Mouse (Mus musculus): ENCODE results near the gene Mdm2.

The Mdm2 gene

DNA sequence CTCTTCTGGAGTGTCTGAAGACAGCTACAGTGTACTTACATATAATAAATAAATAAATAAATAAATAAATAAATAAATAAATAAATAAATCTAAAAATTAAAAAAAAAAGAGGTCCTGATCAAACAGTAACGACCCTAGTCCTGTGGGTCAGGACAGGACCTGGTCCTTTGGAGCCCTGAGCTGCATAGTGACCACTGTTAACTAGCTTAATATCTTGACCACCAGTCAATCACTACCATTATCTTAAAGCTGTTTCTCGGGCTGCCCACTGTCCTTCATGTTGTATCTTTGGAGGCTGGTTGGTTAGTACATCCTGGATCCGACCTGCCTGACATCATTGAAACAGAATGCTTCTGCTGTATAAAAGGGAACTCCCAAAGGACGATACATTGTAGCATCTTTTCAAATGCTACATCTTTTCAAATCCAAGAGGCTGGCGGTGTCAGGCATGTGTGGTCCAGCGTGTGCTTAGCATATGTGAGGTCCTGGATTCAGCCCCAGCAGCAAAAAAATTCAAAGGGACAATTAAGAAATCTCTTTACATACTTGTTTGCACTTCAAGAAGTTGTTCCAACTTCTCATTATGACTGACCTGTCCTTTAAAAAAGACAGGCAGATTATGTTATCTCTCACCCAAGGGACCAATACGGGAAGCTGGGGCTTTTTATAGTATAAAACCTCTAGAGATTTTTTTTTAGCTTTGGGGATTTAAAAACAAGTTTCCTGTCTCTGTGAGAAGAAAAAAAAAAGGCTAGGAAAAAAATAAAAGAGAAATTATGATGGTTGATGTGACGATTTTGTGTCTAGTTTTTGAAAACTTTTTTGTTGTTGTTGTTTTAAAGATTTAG lies 57.4 kb downstream of the Mdm2 start:
- DNase-seq: no peak

DNA sequence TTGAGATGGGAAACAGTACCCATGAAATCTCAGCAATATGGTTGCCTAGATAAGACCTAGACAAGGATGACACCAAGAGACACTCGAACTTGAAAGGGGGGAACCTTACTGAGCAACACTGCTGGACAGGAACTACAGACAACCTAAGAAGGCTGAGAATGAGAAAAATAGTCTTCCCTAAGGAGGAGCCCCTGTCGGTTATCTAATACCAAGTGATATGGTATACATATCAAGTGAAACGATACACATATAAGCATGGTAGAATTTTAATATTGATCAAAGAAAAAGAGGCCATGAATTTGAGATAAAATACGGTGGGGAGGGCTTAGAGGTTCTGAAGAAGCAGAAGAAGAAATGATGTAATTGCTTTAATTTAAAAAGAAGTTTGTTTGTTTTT lies 58.2 kb downstream of the Mdm2 start:
- no peak for DNase-seq

GRCm38 (mm10) chr10:117651587-117652377 lies 58.8 kb downstream of the Mdm2 start:
- no peak for DNase-seq

- no peak for DNase-seq
Observed at GRCm38 (mm10) chr10:117650725-117651124, 59.8 kb downstream of the Mdm2 start.

DNA sequence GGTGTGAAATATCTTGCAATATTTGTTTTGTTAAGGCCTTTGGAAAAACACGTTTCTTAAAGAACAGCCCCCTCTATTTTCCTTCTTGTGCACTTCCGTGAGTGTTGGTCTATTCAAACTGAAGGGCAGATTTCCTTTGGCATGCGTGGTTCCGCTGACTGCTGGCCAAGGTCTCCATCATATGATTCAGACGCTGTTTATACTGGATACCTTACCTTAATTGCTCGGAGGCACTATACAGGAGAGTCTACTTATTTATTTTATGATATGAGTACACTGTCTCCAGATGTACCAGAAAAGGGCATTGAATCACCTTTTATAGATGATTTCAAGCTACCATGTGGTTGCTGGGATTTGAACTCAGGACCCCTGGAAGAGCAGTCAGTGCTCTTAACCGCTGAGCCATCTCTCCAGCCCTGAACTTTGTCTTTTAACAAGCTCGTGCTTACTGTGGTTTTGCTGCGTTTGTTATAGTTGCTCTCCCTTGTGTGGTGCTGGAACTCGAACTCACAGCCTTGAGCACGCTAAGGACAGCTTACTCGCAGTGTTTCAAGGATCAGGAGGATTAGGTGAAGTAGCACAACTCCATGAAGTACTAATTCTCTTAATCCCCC lies 60.4 kb downstream of the Mdm2 start:
- DNase-seq: no peak

GRCm38 (mm10) chr10:117649292-117650041 lies 61.1 kb downstream of the Mdm2 start:
- DNase-seq: no peak

- DNase-seq: no peak
Observed at GRCm38 (mm10) chr10:117648643-117649042, 61.9 kb downstream of the Mdm2 start.

GRCm38 (mm10) chr10:117647964-117648472 lies 62.5 kb downstream of the Mdm2 start:
- DNase-seq: no peak

- peak; percentile 52 to 67 for DNase-seq
Observed at GRCm38 (mm10) chr10:117647158-117647505, 63.4 kb downstream of the Mdm2 start.

GRCm38 (mm10) chr10:117646482-117647157 lies 63.9 kb downstream of the Mdm2 start:
- DNase-seq: no peak

DNA sequence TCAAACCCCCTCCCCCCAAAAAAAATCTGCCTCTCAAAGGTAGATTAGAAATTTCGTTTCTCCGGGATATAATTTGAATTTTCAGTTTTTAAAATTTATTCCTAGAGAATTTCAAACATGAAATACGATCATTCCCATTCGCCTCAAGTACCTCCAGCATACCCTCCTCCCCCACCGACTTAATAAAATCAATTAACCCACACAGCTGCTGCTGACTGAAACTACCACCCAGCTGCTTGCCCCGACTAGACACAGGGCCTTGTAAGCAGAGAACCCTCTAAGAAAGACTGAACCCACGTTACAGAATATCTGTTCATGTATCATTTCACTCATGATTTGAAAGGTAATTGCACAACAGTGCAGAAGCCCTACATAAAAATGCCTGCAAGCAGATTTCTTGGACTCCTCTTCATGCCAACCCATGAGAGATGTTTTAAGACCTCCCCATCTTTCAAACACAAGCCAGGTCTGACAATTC lies 65.0 kb downstream of the Mdm2 start:
- no peak for DNase-seq

DNA sequence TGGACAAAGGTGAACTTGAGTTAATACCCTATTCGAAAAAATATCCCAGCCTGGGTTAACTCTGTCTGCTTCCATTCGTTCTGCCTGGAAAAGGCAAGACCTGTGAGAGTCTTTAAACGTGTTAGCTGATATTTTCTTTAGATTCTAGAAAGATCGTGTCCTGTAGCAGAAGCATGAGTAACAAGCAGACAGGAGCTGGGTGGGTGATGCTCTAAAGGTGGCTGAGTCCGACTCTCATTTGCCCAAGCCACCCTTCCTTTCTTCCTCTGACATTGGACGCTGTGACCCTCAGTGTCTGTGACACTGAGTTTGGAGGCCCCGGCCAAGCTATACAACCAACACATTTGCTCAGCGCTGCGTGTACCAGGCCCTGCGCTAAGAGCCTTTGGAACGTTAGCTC lies 65.7 kb downstream of the Mdm2 start:
- DNase-seq: no peak

DNA sequence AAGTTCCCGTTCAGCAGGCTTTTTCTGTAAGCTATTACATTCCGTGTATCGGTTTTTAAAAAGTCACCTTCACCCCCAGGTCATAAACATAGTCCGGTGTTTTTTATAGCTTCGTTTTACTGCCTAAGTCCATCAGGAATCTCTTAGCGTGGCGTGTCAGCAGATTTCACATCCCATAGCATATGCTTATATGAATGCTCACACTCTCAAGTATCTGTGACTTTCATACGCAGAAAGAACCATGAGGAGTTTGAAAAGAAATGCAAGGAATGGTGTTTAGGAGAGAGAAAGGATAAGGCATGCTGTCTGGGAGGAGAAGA lies 66.2 kb downstream of the Mdm2 start:
- no peak for DNase-seq

DNA sequence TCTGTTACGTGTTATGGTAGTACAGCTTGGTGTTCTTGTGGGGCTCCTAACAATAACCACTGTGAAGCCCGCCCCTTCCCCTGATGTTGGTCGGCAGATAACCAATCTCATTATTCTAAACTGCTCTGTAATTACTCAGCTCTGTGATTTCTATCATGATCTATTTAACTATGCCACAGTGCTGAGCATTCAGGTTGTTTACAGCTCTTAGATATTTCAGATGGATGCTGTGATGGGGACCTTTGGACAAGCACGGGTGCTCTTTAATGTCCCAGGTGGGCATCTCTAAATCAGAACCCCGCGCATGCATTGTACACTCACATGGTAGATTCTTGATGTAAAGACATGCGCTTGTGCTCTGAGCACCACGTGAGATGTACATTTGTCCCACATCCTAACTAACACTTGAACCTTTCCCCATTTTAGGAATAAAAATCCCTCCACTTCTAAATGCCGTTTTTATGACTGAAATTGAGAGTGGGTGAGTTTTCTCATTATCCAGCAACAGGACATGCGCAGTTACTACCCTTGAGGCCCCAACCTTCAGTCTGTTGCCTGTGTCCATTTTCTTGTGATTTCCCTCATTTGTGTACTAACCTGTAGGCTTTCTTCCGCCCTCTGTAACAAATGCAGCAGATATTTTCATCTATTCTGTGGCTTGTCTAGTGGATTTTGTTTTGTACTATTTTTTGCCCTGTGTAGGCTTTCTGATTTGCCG lies 66.7 kb downstream of the Mdm2 start:
- no peak for DNase-seq

DNA sequence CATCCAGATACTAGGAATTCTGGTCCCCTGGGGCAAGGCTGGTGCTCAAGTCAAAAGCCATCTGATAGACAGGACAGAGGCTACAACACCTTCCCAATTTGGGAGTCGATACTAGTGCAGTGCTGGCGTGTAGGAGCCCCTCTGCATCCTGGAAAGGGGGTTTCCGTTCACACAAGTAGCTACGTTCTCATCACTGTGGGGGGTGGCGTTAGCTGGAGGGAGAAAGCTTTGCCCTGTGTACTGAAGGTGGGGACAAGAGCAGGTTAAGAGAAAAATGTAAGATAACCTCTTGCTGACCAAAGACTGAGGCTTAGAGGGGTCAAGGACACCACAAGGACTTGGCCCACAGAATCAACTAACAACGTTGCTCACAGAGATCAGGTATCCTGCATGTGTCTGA lies 67.3 kb downstream of the Mdm2 start:
- no peak for DNase-seq

- no peak for DNase-seq
Observed at GRCm38 (mm10) chr10:117642491-117643262, 67.9 kb downstream of the Mdm2 start.

- DNase-seq: no peak
Observed at GRCm38 (mm10) chr10:117642201-117642450, 68.4 kb downstream of the Mdm2 start.

GRCm38 (mm10) chr10:117641400-117642200 lies 69.0 kb downstream of the Mdm2 start:
- no peak for DNase-seq

DNA sequence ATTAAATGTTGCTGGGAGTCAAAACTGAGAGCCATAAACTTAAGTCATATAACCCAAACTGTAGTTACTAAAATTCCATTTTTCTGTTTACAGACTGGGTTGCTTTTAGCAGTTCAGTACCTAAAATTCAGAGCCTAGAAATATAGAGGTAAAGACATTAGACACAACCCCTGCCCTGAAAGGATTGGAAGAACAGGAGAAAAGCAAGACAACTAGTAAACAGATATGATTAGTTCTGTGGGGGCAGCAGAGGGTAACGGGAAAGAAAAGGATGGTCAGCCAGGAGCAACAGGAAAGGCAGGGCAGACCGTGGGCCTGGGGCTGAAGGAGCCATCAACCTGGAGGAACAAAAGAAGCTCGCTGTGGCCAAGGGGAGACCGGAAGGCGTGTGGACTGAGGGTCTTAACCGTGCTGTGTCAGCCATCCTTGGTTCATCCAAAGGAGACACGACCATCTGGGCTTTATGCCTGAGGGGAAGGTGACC lies 69.9 kb downstream of the Mdm2 start:
- DNase-seq: no peak

Data from cerebellum, postnatal 25 days (tissue).